ENCODE assay signal across 8 mouse cellular contexts in genomic region chr14:46885891-46886301, GRCm38 (mm10). TPM values are rescaled to one million over a fixed set of nuclear protein-coding genes. Genes with fewer than 3 reads are reported as not detected.
DNase-seq lines count a peak whose midpoint lies in the region; ATAC-seq and TF ChIP-seq lines count a peak whose summit lies in the region.

No protein-coding gene starts in this region.

- no peaks in the 10 kb centered on the region for H3K27me3 ChIP-seq in cerebellum, adult 2 months (ENCODE audit: control insufficient read depth, insufficient read depth, low read length)
- 0 out of 2 replicates have a peak, but pooled peaks cover 3% of the 10 kb centered on the region for H3K27me3 ChIP-seq in hindbrain, embryonic 15.5 days
- H3K27me3 ChIP-seq in limb, embryonic 14.5 days (ENCODE audit: control insufficient read depth, insufficient read depth, low read length), result no peaks in the 10 kb centered on the region
- no peaks in the 10 kb centered on the region for H3K27me3 ChIP-seq in myocyte (ENCODE audit: control insufficient read depth, insufficient read depth, insufficient read length)

- H3K4me3 ChIP-seq in cerebellum, adult 2 months (replicated peaks; ENCODE audit: insufficient read depth, low read depth, low read length), result no peak overlapping the region
- peak overlapping the region; percentile 64 for H3K4me3 ChIP-seq in hindbrain, embryonic 15.5 days
- peak overlapping the region; percentile 81 for H3K4me3 ChIP-seq in limb, embryonic 14.5 days (replicated peaks; ENCODE audit: low read length)
- H3K4me3 ChIP-seq in myocyte, result peak overlapping the region; percentile 94

- H3K9me3 ChIP-seq in hindbrain, embryonic 15.5 days, result no peaks in the 10 kb centered on the region
- no peaks in the 10 kb centered on the region for H3K9me3 ChIP-seq in limb, embryonic 14.5 days (ENCODE audit: control insufficient read depth, low read length)

- intact Hi-C loops in gastrocnemius, postnatal 14 days (cut with DNase I; ENCODE audit: low total_unique reads), result loop anchor here (5.0 kb wide), 1 partner anchor 46 kb away; no protein-coding TSS in a partner anchor

- H3K27ac ChIP-seq in cerebellum, adult 2 months (ENCODE audit: insufficient read depth, low read length), result no peak overlapping the region
- H3K27ac ChIP-seq in hindbrain, embryonic 15.5 days (replicated peaks), result peak overlapping the region; percentile 84
- peak overlapping the region; percentile 87 for H3K27ac ChIP-seq in limb, embryonic 14.5 days (replicated peaks; ENCODE audit: low read depth, low read length)

- TF ChIP-seq POLR2A in cerebellum, adult 2 months (IDR thresholded peaks at IDR 0.05; ENCODE audit: borderline replicate concordance, insufficient read depth, low read length), result no peak
- TF ChIP-seq POLR2A in limb, embryonic 14.5 days (IDR thresholded peaks at IDR 0.05; ENCODE audit: borderline replicate concordance, extremely low read depth, insufficient read depth, insufficient read length), result no peak
- peak; percentile 14 for TF ChIP-seq POLR2A in myocyte (IDR thresholded peaks at IDR 0.05; ENCODE audit: insufficient read length, low read depth)

- no peak overlapping the region for H3ac ChIP-seq in myocyte (ENCODE audit: control insufficient read depth, insufficient read length)

- DNase-seq in cerebellum, adult 2 months, result peak; percentile 12 to 30
- no peak for DNase-seq in cerebellum, postnatal 36 days
- DNase-seq in cerebellum, adult 9-11 months, result peak; percentile 30
- DNase-seq in gastrocnemius, postnatal 14 days, result peak; percentile 35
- no peak for DNase-seq in limb, embryonic 14.5 days (ENCODE audit: low spot score)
- DNase-seq in T-cell, adult 2 months (ENCODE audit: low spot score), result no peak

- H3K4me1 ChIP-seq in cerebellum, adult 2 months (ENCODE audit: control insufficient read depth, insufficient read depth, low read length), result no peaks in the 10 kb centered on the region
- H3K4me1 ChIP-seq in hindbrain, embryonic 15.5 days (replicated peaks), result peaks cover 40% of the 10 kb centered on the region
- peaks cover 19% of the 10 kb centered on the region for H3K4me1 ChIP-seq in limb, embryonic 14.5 days (ENCODE audit: control insufficient read depth, insufficient read depth, low read length)

- H3K4me2 ChIP-seq in hindbrain, embryonic 15.5 days, result peak overlapping the region; percentile 94
- peak overlapping the region; percentile 92 for H3K4me2 ChIP-seq in limb, embryonic 14.5 days (replicated peaks; ENCODE audit: low read depth, low read length, severe bottlenecking)
- peak overlapping the region; percentile 97 for H3K4me2 ChIP-seq in myocyte (ENCODE audit: low read depth)

- no peak for ATAC-seq in hindbrain, embryonic 15.5 days (ENCODE audit: low FRiP score, low read depth)
- no peak for ATAC-seq in limb, embryonic 14.5 days (ENCODE audit: low FRiP score, low read depth)

- TF ChIP-seq CTCF in cerebellum, adult 2 months (IDR thresholded peaks at IDR 0.05; ENCODE audit: borderline replicate concordance, insufficient read depth, low read depth, low read length), result no peak

- peaks cover 70% of the 10 kb centered on the region for H3K79me2 ChIP-seq in myocyte (ENCODE audit: control insufficient read depth, insufficient read depth)

- H3K36me3 ChIP-seq in hindbrain, embryonic 15.5 days, result no peaks in the 10 kb centered on the region
- peaks cover 16% of the 10 kb centered on the region for H3K36me3 ChIP-seq in limb, embryonic 14.5 days (ENCODE audit: control insufficient read depth, insufficient read depth, low read length)
- peaks cover 13% of the 10 kb centered on the region for H3K36me3 ChIP-seq in myocyte (ENCODE audit: control insufficient read depth, insufficient read depth)

- WGBS in cerebellum, adult 2 months, result 62% methylated on average over 5 of the region's 5 CpGs
- WGBS in hindbrain, embryonic 15.5 days, result 22% methylated on average over 5 of the region's 5 CpGs
- WGBS in limb, embryonic 14.5 days, result 27% methylated on average over 5 of the region's 5 CpGs

- H3K9ac ChIP-seq in hindbrain, embryonic 15.5 days, result peak overlapping the region; percentile 59; the same call in 1 of the 2 replicates
- peak overlapping the region; percentile 94 for H3K9ac ChIP-seq in limb, embryonic 14.5 days (ENCODE audit: low read depth, low read length, severe bottlenecking)

TF ChIP-seq in myocyte, 11 proteins besides CTCF, POLR2A, EP300 and RAD21:
- TF ChIP-seq TCF12 (IDR thresholded peaks at IDR 0.05; ENCODE audit: insufficient read depth, poor library complexity, severe bottlenecking), result no peak
- TF ChIP-seq MYOG (IDR thresholded peaks at IDR 0.05; ENCODE audit: control insufficient read depth in 1 of 3, insufficient read depth in 1 of 3, insufficient read length in 2 of 3, low read depth in 2 of 3), result peak in 2 of 3 experiments; percentile 12 to 36

RNA-seq across cellular contexts. Expression of gene Samd4, which starts 3.2 kb away (rescaled TPM):
- polyA plus RNA-seq in cerebellum, adult 2 months (2012; rRNA removed), result 23.8 and 24.0 TPM in 2 replicates
- total RNA-seq in gastrocnemius, postnatal 14 days (2021), result 10 to 100 TPM; 29.2 to 42.4 TPM
- 3.9 and 4.4 TPM in 2 replicates for polyA plus RNA-seq in hindbrain, embryonic 15.5 days (2015; fragmentation: Nextera tagmentation; extraction: Ambion mirVana)
- polyA plus RNA-seq in limb, embryonic 14.5 days (2012; rRNA removed), result 23.9 and 25.8 TPM in 2 replicates
- polyA plus RNA-seq in limb, embryonic 14.5 days (2014; fragmentation: Nextera tagmentation; extraction: Ambion mirVana), result 9.6 and 10.9 TPM in 2 replicates
- polyA plus RNA-seq in myocyte (2012; fragmentation: generic; extraction: Trizol), result 15.7 TPM

RNA-seq across cellular contexts. Expression of gene Cgrrf1, which starts 54.0 kb away (rescaled TPM):
- 63.4 and 63.6 TPM in 2 replicates for polyA plus RNA-seq in cerebellum, adult 2 months (2012; rRNA removed)
- 10 to 100 TPM; 38.2 to 39.0 TPM for total RNA-seq in gastrocnemius, postnatal 14 days (2021)
- polyA plus RNA-seq in hindbrain, embryonic 15.5 days (2015; fragmentation: Nextera tagmentation; extraction: Ambion mirVana), result 17.5 and 21.9 TPM in 2 replicates
- polyA plus RNA-seq in limb, embryonic 14.5 days (2012; rRNA removed), result 17.2 and 19.5 TPM in 2 replicates
- 25.2 and 26.7 TPM in 2 replicates for polyA plus RNA-seq in limb, embryonic 14.5 days (2014; fragmentation: Nextera tagmentation; extraction: Ambion mirVana)
- 40.6 TPM for polyA plus RNA-seq in myocyte (2012; fragmentation: generic; extraction: Trizol)

Comparison
In these comparisons a context has a peak if more than half of its experiments do, and no peak if none do; other contexts are left out.
1. DNase-seq: peak in cerebellum, adult 2 months (2 of 2), cerebellum, adult 9-11 months (single experiment) and gastrocnemius, postnatal 14 days (single experiment); none in cerebellum, postnatal 36 days (0 of 2), limb, embryonic 14.5 days (single experiment) and T-cell, adult 2 months (single experiment).
2. Peak in every context shown above with its lines, with median percentiles within 50 percentile points of each other: H3K4me2 ChIP-seq.